Mouse (Mus musculus): ENCODE measurements around the gene Mbtps2.
A peak's percentile ranks its signal among the peaks of the same experiment; 100 is the strongest.

Mbtps2 gene

DNA sequence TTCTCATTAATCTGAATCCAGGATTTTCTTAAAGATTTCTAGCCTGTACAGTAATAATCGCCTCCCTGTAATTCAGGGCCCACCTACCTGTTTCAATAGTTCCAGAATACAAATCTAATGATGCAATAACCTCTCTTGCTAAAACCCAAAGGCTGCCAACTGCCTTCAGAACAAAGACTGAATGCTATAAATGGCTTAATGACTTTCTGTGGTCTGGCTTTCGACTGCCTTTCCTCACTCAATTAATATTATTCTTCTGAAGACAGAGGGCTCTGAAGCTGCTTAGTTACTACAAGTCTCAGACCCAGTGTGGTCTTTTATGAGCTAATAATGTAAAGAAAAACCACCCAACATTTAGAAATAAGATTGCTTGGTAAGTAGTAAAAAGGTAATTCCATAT is 96.6 kb downstream of the Mbtps2 start:
- DNase-seq = no peak

DNA sequence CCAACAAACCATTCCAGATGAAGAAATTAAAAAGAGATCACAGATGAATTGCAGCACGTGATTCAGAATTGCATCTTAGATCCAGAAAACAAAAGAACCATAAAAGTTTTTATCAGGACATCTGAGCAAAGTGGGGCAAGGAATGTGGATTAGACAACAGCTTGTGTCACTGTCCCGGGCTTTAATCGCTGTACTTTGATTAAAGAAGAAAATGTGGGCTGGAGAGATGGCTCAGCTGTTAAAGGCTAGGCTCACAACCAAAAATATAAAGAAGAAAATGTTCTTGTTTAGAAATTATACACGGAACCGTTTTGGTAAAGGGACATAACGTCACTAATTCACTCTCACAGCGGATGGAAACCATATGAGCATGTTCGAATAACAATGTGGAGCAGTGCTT is 98.5 kb downstream of the Mbtps2 start:
- no peak for DNase-seq

DNA sequence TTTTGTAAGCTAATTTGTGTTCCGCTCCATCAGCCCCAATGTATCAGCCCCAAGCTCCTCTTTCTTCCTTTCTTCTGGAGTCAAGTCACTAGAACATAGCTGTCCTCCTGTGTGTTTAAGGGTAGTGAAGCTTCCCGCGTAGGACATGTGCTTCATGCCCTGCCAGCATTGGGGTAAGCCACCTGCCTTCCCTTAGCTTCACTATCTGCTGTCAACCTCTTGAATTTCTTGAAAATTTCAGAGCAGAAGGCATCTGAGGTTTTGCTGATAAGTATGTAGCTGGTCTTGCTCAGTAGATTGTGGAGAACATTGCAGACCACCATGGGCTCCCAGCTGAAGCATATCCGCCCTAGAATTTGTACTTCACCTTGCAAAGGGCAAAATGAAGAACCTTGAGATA is 105.4 kb downstream of the Mbtps2 start:
- no peak for DNase-seq

DNA sequence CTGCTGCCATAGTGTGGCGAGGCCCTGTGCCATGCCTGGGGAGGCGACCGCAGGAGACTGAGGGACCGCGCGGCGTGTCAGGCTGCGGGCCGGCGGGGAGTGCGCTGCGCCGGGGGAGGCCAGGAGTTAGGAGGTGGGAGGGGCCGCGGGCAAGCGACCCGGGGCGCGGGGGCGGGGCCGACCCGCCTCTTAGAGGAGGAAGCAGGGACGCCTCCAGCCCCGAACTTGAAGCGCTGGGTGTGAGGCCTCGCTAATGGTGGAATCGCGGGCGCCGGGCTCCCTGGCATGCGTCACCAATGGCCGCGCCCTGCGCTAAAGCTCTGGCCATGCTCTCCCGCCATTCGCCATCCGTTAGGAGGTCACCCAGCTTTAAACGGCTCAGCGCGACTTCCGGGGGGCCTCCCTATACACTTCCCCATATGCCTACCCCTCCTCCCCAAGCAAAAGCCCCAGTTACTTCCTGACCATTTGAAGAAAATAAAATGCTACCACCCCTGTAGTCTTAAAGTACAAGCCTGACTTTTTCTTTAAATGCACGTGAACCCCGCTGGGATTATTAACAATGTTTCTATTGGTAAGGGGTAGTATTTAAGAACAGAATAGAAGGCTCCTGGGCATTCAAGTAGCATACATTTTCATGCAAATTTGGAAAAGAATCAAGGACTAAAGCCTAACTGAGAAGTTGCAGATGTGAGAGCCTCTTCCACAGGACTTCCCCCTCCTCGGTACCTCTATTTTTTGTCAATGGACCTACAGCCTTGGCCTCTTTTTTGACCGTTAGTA is 106.4 kb downstream of the Mbtps2 start, which contains the start of gene Sms:
TSS of gene Sms (minus strand) at position 344 of the 783 bp plus-strand sequence.
- peak; percentile 81 for DNase-seq

DNA sequence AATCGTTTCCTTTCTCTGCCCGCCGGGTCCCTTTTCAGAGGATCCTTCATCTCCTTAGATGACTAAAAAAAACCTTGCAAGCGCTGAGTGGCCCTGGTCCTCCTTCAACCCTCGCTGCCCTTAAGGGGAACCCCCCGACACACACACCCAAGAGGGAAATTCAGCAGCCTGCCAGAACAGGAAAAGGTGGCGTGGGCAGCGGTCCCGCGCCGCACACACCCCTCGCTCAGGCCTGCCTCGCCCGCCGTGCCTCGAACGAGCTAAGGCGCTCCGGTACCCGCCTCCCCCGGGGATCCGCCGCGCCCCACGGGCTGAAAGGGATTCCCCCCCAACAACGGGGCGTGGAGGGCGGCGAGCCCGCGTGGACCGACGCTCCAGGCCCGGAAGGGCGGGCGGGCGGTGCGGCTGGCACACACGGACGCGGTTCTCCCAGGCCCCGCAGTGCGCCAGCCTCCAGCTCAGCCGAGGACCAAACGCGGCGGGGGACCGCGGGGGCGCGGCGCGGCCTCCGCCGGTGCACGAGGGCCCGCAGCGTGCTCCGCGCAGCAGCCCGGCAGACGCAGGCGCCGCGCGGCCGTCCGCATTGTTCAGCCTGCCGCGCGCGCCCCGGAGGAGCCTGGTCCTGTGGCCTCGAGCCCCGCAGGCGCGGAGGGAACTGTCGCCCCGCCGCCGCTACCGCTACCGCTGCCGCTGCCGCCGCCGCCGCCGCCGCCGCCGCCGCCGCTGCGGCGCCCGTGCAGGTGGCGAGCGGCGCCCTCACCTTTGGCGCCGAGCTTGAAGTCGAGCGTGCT is 107.2 kb downstream of the Mbtps2 start:
- DNase-seq = peak; percentile 66

DNA sequence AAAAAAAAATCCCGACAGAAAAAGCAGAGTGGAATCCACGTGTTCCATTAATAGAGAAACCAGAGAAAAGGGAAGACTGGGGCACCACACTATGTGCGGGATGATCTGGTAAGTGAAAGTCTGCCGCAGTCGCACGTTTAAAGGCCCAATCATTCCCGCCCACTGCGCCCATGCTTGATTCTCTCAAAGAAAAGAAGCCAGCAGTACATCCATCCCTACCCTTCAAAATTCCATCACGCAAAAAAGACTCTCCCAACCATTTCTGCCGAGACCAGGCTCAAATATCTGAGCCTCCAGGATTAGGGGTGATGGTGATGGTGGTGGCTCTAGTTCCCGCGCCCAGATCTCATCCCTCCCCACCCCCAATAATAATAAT is 107.8 kb downstream of the Mbtps2 start:
- peak; percentile 29 for DNase-seq

DNA sequence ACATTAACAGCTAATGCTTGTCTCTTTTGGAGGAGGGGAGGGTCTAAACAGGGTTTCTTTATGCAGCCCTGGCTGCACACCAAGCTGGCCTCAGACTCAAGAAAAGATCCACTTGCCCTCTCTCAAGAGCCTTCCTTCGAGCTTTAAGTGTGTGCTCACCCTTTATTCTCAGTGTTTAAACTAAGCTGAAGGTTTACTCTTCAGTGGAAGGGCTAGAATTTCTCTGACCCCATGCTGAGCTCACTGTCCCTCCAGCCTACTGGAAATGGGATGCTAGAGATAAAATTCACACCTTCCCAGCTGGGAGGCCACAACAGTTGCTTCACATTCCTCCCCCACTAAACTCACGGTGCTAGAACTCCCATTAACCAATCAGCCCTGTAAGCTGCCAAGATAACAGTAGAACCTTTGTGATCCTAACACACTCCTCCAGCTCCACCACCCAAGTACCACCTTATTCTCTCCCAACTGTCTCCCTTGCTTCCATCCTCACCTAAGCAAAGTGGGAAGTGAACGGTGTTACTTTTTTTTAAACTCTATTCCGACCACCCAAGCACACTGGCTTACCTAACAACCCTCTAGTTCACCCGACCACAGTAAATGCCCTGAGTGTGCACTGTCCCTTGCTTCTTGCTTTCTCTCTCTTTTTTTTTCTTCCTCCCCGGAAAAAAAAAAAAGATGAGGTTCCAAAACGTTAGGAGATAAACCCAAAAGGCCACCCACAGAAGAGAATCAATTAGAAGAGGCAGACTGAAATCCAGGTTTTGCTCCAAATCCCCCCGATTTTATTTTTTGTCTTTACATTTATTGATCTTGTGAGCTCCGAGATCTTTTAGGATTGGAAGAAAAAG is 108.4 kb downstream of the Mbtps2 start:
- peak; percentile 40 for DNase-seq

DNA sequence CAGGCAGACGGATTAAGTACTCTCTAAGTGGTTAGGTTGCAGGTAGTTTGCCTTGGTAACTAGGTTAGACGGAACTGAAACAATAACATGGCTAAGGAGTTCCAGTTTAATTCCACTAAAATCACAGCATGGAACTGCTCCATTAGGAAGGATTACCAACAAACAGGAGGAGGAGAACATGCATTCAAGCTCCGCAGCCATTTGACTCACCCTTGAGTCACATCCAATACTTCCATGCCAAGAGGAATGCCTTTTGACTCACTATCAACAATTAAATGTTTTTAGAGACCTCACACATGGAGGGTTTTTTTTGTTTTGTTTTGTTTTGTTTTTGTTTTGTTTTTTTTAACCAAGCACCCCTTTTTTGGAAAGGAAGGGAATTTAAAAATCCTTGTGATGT is 109.7 kb downstream of the Mbtps2 start:
- no peak for DNase-seq

DNA sequence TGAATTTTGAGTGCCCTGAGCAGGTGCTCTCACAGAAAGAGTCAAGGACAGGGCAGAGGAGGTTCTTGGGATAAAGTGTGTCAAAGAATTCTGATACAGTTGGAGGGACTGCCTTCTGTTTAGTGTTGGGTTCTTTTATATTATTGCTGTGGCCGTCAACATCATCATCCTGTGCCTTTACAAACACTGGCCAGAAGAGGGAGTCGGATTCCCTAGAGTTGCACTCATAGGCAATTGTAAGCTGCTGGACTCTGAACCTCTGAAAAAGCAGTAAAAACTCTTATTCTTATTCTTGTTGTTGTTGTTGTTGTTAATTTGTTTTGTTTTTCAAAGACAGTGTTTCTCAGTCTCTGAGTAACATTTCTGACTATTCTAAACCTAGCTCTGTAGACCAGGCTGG is 111.8 kb downstream of the Mbtps2 start:
- peak; percentile 51 for DNase-seq

Measured in retina, postnatal 1 day (tissue).